In the genomic region with DNA sequence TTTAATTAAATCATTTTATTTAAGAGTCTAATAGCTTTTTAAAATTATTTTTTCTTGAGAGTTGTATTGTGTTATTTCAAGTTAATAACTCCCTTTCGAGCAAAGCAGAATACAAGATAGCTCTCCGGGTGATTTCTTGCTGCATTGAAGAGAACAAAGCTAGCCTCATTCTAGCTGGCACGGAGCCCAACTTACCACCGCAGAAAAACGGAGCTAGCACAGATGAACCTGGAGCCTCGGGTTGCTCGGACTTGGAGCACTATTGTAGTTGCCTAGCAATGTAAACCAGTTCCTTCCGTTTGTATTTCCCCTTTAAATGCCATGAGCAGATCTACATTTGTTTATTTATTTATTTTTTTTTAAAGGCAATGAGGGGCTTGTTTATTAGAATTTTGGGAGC, we compare ENCODE assay signal across 10 mouse cellular contexts.
DNase-seq lines count a peak whose midpoint lies in the region; ATAC-seq lines count a peak whose summit lies in the region.
"Had no signal": no experiment of that assay in that cellular context is flagged by ENCODE, and none has a peak within 500 bp of the region (broad histone marks: within the 10 kb centered on the region; RNA-seq: fewer than 3 reads in every experiment).

No protein-coding gene starts in this region.

- no peak overlapping the region for H3K4me2 ChIP-seq in neural tube, embryonic 15.5 days

- no peaks in the 10 kb centered on the region for H3K9me3 ChIP-seq in neural tube, embryonic 15.5 days (replicated peaks)

- H3K27me3 ChIP-seq in neural tube, embryonic 15.5 days (replicated peaks), result no peaks in the 10 kb centered on the region

- 0 out of 2 replicates have a peak overlapping the region, but pooled peaks have one; percentile 28 for H3K27ac ChIP-seq in neural tube, embryonic 15.5 days (replicated peaks)
- H3K27ac ChIP-seq: kidney, postnatal 0 days; liver, embryonic 14.5 days had no signal

- peak; percentile 39 for DNase-seq in adrenal gland, postnatal 10 days
- DNase-seq in adrenal gland, postnatal 4 days (ENCODE audit: low spot score in 2 of 2), result no peak
- peak; percentile 45 to 61 for DNase-seq in kidney, postnatal 25 days
- DNase-seq in kidney, adult 8-10 months, result no peak
- peak; percentile 60 for DNase-seq in right cerebral cortex, postnatal 4 days
- no peak for DNase-seq in right cerebral cortex, adult 2 months (ENCODE audit: low spot score in 2 of 2)
- DNase-seq in liver, result no peak

- 17% methylated on average over 8 of the region's 8 CpGs for WGBS in neural tube, embryonic 15.5 days

- no peak overlapping the region for H3K9ac ChIP-seq in neural tube, embryonic 15.5 days (replicated peaks)
- H3K9ac ChIP-seq: liver, embryonic 14.5 days had no signal

- no peaks in the 10 kb centered on the region for H3K36me3 ChIP-seq in neural tube, embryonic 15.5 days

- no peak for ATAC-seq in neural tube, embryonic 15.5 days (ENCODE audit: low FRiP score)

- H3K4me3 ChIP-seq in neural tube, embryonic 15.5 days (replicated peaks), result no peak overlapping the region

- H3K4me1 ChIP-seq in neural tube, embryonic 15.5 days, result peaks cover 22% of the 10 kb centered on the region

Comparison
In these comparisons a context has a peak if more than half of its experiments do, and no peak if none do; other contexts are left out.
1. DNase-seq: peak in adrenal gland, postnatal 10 days (single experiment), kidney, postnatal 25 days (2 of 2) and right cerebral cortex, postnatal 4 days (single experiment); none in adrenal gland, postnatal 4 days (0 of 2), kidney, adult 8-10 months (0 of 2), right cerebral cortex, adult 2 months (0 of 2) and liver (single experiment).